Mouse (Mus musculus) megakaryocyte, embryonic 14.5 days (primary cell): ENCODE data around the gene Hoxd4.

Experiments
- FLI1 ChIP-seq: IDR thresholded peaks from 2 replicates; pipeline ENCODE4 v1.6.1; 2012; ENCODE audit warnings: low read length, inconsistent platforms, mixed read lengths
- GATA1 ChIP-seq: IDR thresholded peaks from 3 replicates; pipeline ENCODE4 v1.6.1; 2012; ENCODE audit warnings: mixed read lengths, low read length, inconsistent platforms, borderline replicate concordance

GRCm38 (mm10) chr2:74670632-74671188 lies 41.0 kb upstream of the Hoxd4 start:
- TF ChIP-seq GATA1 (no peak), FLI1 (no peak)
